Mouse (Mus musculus): ENCODE data around the gene Csrp3. TPM values are rescaled to one million over a fixed set of nuclear protein-coding genes. Genes with fewer than 3 reads are reported as not detected.

Csrp3 gene
- polyA plus RNA-seq, 2 experiments, result 0.07 to 0.30 TPM

- TF ChIP-seq EP300 (IDR thresholded peaks at IDR 0.05; ENCODE audit: low read depth) (no peak), CTCF (IDR thresholded peaks at IDR 0.05; ENCODE audit: low read depth) (no peak)
- DNase-seq (ENCODE audit: low read depth in 3 of 3, low spot score in 3 of 3), result no peak
- Histone ChIP-seq H3K4me1 (replicated peaks; ENCODE audit: control insufficient read depth in 2 of 2, insufficient read depth in 2 of 2, low read length in 1 of 2) (no peaks in the 10 kb centered on the region), H3K4me2 (ENCODE audit: low read depth) (no peak overlapping the region), H3K9ac (replicated peaks) (no peak overlapping the region), H3K4me3 (ENCODE audit: insufficient read depth in 1 of 2, low read depth in 2 of 2, low read length in 2 of 2) (no peak overlapping the region), H3K36me3 (replicated peaks; ENCODE audit: control insufficient read depth, insufficient read depth, low read depth) (no peaks in the 10 kb centered on the region), H3K27me3 (ENCODE audit: control insufficient read depth, insufficient read depth, low read length) (no peaks in the 10 kb centered on the region), H3K27ac (no peak overlapping the region), H3K9me3 (ENCODE audit: control insufficient read depth, low read length) (no peaks in the 10 kb centered on the region)
- no peak for ATAC-seq (ENCODE audit: insufficient read depth)
- 44% methylated on average over 3 of the region's 3 CpGs for WGBS (ENCODE audit: insufficient replicate concordance)
Observed at GRCm38 (mm10) chr7:48842353-48842752, 5.5 kb downstream of the Csrp3 start.

- TF ChIP-seq EP300 (IDR thresholded peaks at IDR 0.05; ENCODE audit: low read depth) (no peak), CTCF (IDR thresholded peaks at IDR 0.05; ENCODE audit: low read depth) (no peak)
- H3K4me2 ChIP-seq (ENCODE audit: low read depth), result no peak overlapping the region
- no peaks in the 10 kb centered on the region for H3K36me3 ChIP-seq (replicated peaks; ENCODE audit: control insufficient read depth, insufficient read depth, low read depth)
- H3K27ac ChIP-seq, result no peak overlapping the region
- ATAC-seq (ENCODE audit: insufficient read depth) (no peak), DNase-seq (ENCODE audit: low read depth in 3 of 3, low spot score in 3 of 3) (no peak)
- H3K9ac ChIP-seq (replicated peaks), result no peak overlapping the region
- WGBS (ENCODE audit: insufficient replicate concordance), result 64% methylated on average over 4 of the region's 4 CpGs
- H3K4me1 ChIP-seq (replicated peaks; ENCODE audit: control insufficient read depth in 2 of 2, insufficient read depth in 2 of 2, low read length in 1 of 2), result no peaks in the 10 kb centered on the region
- H3K9me3 ChIP-seq (ENCODE audit: control insufficient read depth, low read length), result no peaks in the 10 kb centered on the region
- H3K4me3 ChIP-seq (ENCODE audit: insufficient read depth in 1 of 2, low read depth in 2 of 2, low read length in 2 of 2), result no peak overlapping the region
- H3K27me3 ChIP-seq (ENCODE audit: control insufficient read depth, insufficient read depth, low read length), result no peaks in the 10 kb centered on the region
Observed at GRCm38 (mm10) chr7:48841538-48841937, 6.3 kb downstream of the Csrp3 start.

DNA sequence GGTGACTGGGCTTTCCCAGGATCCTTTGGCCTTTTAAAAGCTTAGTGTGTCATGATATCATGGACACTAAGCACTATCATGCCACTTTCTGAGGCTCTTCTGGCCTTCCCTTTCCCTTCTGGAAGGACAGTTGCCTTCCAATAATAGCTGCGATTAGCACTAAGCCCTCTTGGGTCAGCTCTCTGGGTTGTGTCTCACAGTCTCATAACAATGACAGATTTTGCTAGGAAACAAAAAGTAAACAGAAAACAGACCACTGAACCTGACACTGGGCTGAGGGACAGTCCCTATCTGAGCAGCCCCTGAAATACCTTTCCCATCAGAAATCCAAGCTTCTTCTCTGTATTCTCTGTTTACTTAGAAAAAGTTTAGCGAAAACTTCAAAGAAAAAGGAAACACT lies 7.3 kb downstream of the Csrp3 start:
- DNase-seq (ENCODE audit: low read depth in 3 of 3, low spot score in 3 of 3), result no peak
- ATAC-seq (ENCODE audit: insufficient read depth), result no peak
- no peaks in the 10 kb centered on the region for H3K36me3 ChIP-seq (replicated peaks; ENCODE audit: control insufficient read depth, insufficient read depth, low read depth)
- no peaks in the 10 kb centered on the region for H3K27me3 ChIP-seq (ENCODE audit: control insufficient read depth, insufficient read depth, low read length)
- no peaks in the 10 kb centered on the region for H3K4me1 ChIP-seq (replicated peaks; ENCODE audit: control insufficient read depth in 2 of 2, insufficient read depth in 2 of 2, low read length in 1 of 2)
- no peak overlapping the region for H3K9ac ChIP-seq (replicated peaks)
- WGBS (ENCODE audit: insufficient replicate concordance), result 72% methylated on average over 2 of the region's 2 CpGs
- no peak overlapping the region for H3K4me2 ChIP-seq (ENCODE audit: low read depth)
- H3K27ac ChIP-seq, result no peak overlapping the region
- no peak overlapping the region for H3K4me3 ChIP-seq (ENCODE audit: insufficient read depth in 1 of 2, low read depth in 2 of 2, low read length in 2 of 2)
- no peaks in the 10 kb centered on the region for H3K9me3 ChIP-seq (ENCODE audit: control insufficient read depth, low read length)
- TF ChIP-seq EP300 (IDR thresholded peaks at IDR 0.05; ENCODE audit: low read depth), result no peak
- no peak for TF ChIP-seq CTCF (IDR thresholded peaks at IDR 0.05; ENCODE audit: low read depth)

DNA sequence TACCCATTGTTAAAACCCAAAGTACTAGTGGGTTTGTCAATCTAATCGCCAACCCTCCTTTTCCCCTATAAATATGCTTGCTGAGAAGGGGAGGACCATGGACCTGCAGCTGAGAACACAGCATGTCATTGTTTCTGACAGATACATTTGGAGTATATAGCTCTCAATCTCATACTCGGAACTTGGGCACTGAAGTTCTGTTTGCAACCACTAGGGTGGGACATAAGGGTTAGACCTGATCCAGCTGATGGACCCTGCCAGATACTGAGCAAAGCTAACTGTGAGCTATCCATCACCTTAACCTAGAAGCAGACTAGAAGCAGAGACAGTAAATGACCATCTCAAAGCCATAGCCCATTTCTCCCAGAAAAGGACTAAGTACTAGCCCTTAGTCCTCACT lies 9.4 kb downstream of the Csrp3 start:
- Histone ChIP-seq H3K36me3 (replicated peaks; ENCODE audit: control insufficient read depth, insufficient read depth, low read depth) (no peaks in the 10 kb centered on the region), H3K4me2 (ENCODE audit: low read depth) (no peak overlapping the region), H3K27me3 (ENCODE audit: control insufficient read depth, insufficient read depth, low read length) (no peaks in the 10 kb centered on the region), H3K9ac (replicated peaks) (no peak overlapping the region), H3K9me3 (ENCODE audit: control insufficient read depth, low read length) (no peaks in the 10 kb centered on the region), H3K4me1 (replicated peaks; ENCODE audit: control insufficient read depth in 2 of 2, insufficient read depth in 2 of 2, low read length in 1 of 2) (no peaks in the 10 kb centered on the region), H3K4me3 (ENCODE audit: insufficient read depth in 1 of 2, low read depth in 2 of 2, low read length in 2 of 2) (no peak overlapping the region), H3K27ac (no peak overlapping the region)
- DNase-seq (ENCODE audit: low read depth in 3 of 3, low spot score in 3 of 3) (no peak), ATAC-seq (ENCODE audit: insufficient read depth) (no peak)
- 51% methylated on average over 2 of the region's 2 CpGs for WGBS (ENCODE audit: insufficient replicate concordance)
- TF ChIP-seq CTCF (IDR thresholded peaks at IDR 0.05; ENCODE audit: low read depth) (0 out of 2 replicates have a peak, but pooled peaks have one; percentile 25), EP300 (IDR thresholded peaks at IDR 0.05; ENCODE audit: low read depth) (no peak)

DNA sequence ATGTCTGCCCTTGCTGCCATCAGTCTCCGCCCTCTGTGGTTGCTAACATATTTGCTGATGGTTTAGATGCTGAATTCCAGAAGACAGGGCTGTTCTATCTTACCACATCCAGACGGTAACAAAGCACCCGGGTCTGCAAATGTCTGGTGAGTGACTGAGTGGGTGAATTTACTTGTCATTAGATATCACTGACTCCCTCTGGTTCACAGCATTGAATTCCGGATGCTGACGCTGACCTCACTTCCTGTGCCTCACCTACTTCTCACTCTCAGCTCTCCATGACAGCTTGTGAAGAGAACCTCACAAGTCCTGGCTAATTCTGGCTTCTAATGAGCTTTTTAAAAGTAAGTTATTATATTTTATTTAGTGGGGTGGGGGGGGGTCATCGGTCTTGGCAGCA lies 10.9 kb downstream of the Csrp3 start:
- DNase-seq (ENCODE audit: low read depth in 3 of 3, low spot score in 3 of 3) (no peak), ATAC-seq (ENCODE audit: insufficient read depth) (no peak)
- Histone ChIP-seq H3K4me2 (ENCODE audit: low read depth) (no peak overlapping the region), H3K36me3 (replicated peaks; ENCODE audit: control insufficient read depth, insufficient read depth, low read depth) (no peaks in the 10 kb centered on the region), H3K9ac (replicated peaks) (no peak overlapping the region), H3K9me3 (ENCODE audit: control insufficient read depth, low read length) (no peaks in the 10 kb centered on the region), H3K4me3 (ENCODE audit: insufficient read depth in 1 of 2, low read depth in 2 of 2, low read length in 2 of 2) (no peak overlapping the region), H3K4me1 (replicated peaks; ENCODE audit: control insufficient read depth in 2 of 2, insufficient read depth in 2 of 2, low read length in 1 of 2) (no peaks in the 10 kb centered on the region), H3K27me3 (ENCODE audit: control insufficient read depth, insufficient read depth, low read length) (no peaks in the 10 kb centered on the region), H3K27ac (no peak overlapping the region)
- TF ChIP-seq EP300 (IDR thresholded peaks at IDR 0.05; ENCODE audit: low read depth) (no peak), CTCF (IDR thresholded peaks at IDR 0.05; ENCODE audit: low read depth) (no peak)
- 27% methylated on average over 6 of the region's 6 CpGs for WGBS (ENCODE audit: insufficient replicate concordance)

Data from liver, embryonic 14.5 days (tissue).